Mouse (Mus musculus) skeletal muscle tissue, adult 2 months (tissue): ENCODE results near the gene Foxf1.

Source experiments
- DNase-seq: peaks from one replicate; pipeline ENCODE4 v3.0.0-alpha.2; 2012; ENCODE audit warnings: low read depth, low spot score

Foxf1 gene

GRCm38 (mm10) chr8:121115136-121115535 is 30.9 kb downstream of the Foxf1 start:
- no peak for DNase-seq

- peak; percentile 80 for DNase-seq
Measured at GRCm38 (mm10) chr8:121115948-121116347, 31.8 kb downstream of the Foxf1 start, which contains the start of gene Foxc2. Gene Foxc2 (plus strand): TSS chr8:121116171.

- no peak for DNase-seq
Measured at GRCm38 (mm10) chr8:121116591-121117185, 32.5 kb downstream of the Foxf1 start.

- no peak for DNase-seq
Measured at GRCm38 (mm10) chr8:121117186-121117651, 33.0 kb downstream of the Foxf1 start.

- no peak for DNase-seq
Measured at GRCm38 (mm10) chr8:121117906-121118305, 33.7 kb downstream of the Foxf1 start.

- no peak for DNase-seq
Measured at GRCm38 (mm10) chr8:121118634-121119420, 34.6 kb downstream of the Foxf1 start.

- DNase-seq: no peak
Measured at GRCm38 (mm10) chr8:121119635-121120455, 35.7 kb downstream of the Foxf1 start.

- DNase-seq: no peak
Measured at GRCm38 (mm10) chr8:121120456-121121419, 36.6 kb downstream of the Foxf1 start.

GRCm38 (mm10) chr8:121121704-121122103 is 37.5 kb downstream of the Foxf1 start:
- no peak for DNase-seq

GRCm38 (mm10) chr8:121122368-121122767 is 38.2 kb downstream of the Foxf1 start:
- no peak for DNase-seq

GRCm38 (mm10) chr8:121123113-121123512 is 38.9 kb downstream of the Foxf1 start:
- no peak for DNase-seq

- no peak for DNase-seq
Measured at GRCm38 (mm10) chr8:121124547-121125239, 40.5 kb downstream of the Foxf1 start.

GRCm38 (mm10) chr8:121125311-121125876 is 41.2 kb downstream of the Foxf1 start:
- DNase-seq: peak; percentile 21

- DNase-seq: no peak
Measured at GRCm38 (mm10) chr8:121126191-121126590, 42.0 kb downstream of the Foxf1 start.

- no peak for DNase-seq
Measured at GRCm38 (mm10) chr8:121126694-121127093, 42.5 kb downstream of the Foxf1 start.

- DNase-seq: no peak
Measured at GRCm38 (mm10) chr8:121127291-121127701, 43.1 kb downstream of the Foxf1 start.

- no peak for DNase-seq
Measured at GRCm38 (mm10) chr8:121127756-121128375, 43.7 kb downstream of the Foxf1 start, which contains the start of gene Foxl1. Gene Foxl1 (plus strand): TSS chr8:121127940.

GRCm38 (mm10) chr8:121128531-121129264 is 44.5 kb downstream of the Foxf1 start:
- DNase-seq: no peak
